Mouse (Mus musculus): ENCODE results near the gene Dop1b. TPM values are rescaled to one million over a fixed set of nuclear protein-coding genes. Genes with fewer than 3 reads are reported as not detected.
A peak's percentile ranks its signal among the peaks of the same experiment; 100 is the strongest.

The Dop1b gene
- total RNA-seq, 2 experiments from 2014 or later: 90.5 to 103 TPM

DNA sequence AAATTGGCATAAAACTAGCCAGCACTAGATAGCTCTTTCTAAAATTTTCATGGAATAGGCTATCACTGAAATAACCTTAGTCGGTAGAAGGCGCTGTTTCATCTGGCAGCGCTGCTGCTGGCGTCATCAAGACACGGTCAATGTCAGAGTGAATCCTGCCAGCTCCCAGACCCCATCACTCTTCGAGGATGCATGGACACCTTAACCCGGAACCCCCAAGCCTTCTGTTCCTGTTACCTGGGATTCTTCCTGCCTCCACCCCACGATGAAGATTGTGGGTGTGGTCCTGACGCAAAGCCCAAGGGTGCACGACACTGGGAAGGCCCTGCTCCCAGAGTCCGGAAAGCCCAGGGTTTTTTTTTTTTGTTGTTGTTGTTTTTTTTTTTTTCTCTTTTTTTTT, 780 bp upstream of the Dop1b start:
- DNase-seq (ENCODE audit: low spot score in 2 of 2): peak; percentile 75 to 77
- intact Hi-C loops (cut with DNase I): no loop called here

GRCm38 (mm10) chr16:93712189-93712885, 633 bp downstream of the Dop1b start:
- intact Hi-C loops (cut with DNase I): no loop called here

DNA sequence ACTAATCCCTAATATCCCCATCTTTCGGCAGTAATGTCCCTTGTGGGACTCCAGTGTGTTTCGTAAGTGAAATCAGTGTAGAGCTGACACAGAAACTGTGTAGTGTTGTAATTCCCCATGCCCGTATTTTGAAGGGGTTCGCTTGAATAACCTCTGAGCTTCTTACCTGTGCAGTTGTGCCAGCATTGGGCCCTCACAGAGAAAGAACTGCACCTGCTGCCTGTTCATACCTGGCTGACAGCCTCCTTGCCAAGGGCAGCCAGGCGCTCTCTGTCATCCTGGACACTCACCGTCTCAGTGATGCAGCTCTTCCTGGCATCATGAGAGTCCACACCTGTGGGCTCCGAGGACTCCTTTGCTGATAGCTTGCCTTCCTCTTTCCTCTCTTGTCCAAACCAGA, 1.3 kb downstream of the Dop1b start:
- DNase-seq (ENCODE audit: low spot score in 2 of 2): no peak
- intact Hi-C loops (cut with DNase I): no loop called here

More at GRCm38 (mm10) chr16:93712189-93712885, 633 bp downstream of the Dop1b start:
- DNase-seq (ENCODE audit: low spot score in 2 of 2): no peak

DNA sequence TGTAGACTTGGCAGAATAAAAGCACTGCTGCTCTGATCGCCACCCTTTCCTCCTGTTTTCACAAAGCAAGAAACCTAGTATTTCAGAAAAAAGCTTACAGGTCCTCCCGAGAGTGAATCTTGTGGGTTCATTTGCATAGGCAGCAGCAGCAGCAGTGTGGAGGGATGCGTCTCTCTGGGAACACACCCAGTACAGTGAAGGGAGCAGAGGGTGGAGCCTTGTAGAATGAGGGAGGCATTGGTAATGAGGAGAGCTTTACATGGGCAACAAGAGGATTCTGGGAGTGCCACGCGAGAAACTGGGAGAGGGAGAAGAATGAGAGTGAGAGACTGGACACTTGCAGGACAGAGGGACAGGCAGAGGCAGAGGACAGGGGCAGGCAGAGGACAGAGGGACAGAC, 2.7 kb downstream of the Dop1b start:
- intact Hi-C loops (cut with DNase I): no loop called here
- peak; percentile 27 to 32 for DNase-seq (ENCODE audit: low spot score in 2 of 2)

- DNase-seq (ENCODE audit: low spot score in 2 of 2): no peak
- intact Hi-C loops (cut with DNase I): no loop called here
Measured at GRCm38 (mm10) chr16:93715826-93716225, 4.1 kb downstream of the Dop1b start.

DNA sequence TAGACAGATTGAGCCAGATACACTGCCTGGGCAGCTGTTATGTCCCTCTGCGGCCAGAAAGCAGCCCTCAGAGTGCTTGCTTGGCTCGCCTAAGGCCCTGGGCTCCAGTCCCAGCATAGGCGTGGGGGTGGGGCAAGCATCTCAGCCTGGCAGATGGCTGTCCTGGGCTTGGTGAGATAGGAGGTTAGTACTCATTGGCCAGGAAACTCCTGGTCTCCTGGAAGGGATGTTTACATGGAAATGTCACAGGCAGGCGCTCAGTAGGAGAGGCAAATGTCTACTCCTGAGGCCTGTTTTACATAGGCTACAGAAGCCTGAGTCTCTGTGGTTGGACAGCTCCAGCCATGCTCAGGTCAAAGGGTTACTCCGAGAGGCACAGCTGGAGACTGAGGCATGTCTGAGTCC, 5.6 kb downstream of the Dop1b start:
- DNase-seq (ENCODE audit: low spot score in 2 of 2): peak; percentile 39
- intact Hi-C loops (cut with DNase I): no loop called here

DNA sequence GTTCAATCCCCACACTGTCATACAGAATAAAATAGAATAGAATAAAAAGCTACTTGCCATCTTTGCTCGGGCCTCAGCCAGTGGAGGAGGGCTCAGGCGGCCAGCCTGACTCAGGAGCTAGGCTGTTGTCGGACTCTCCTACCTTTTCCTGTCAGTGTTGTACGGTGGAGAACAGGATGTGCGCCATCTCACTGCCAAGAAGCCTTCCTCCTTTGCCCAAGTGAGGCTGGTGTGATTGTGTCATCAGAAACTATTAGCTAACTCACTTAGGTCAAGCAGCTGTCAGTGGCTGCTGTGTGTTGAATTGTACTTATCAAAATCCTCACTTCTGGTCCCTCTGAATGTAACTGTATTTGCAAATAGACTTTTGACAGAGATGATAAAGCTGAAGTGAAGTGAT, 10.1 kb downstream of the Dop1b start:
- intact Hi-C loops (cut with DNase I): no loop called here
- no peak for DNase-seq (ENCODE audit: low spot score in 2 of 2)

GRCm38 (mm10) chr16:93722476-93722875, 10.8 kb downstream of the Dop1b start:
- intact Hi-C loops (cut with DNase I): no loop called here
- DNase-seq (ENCODE audit: low spot score in 2 of 2): no peak

DNA sequence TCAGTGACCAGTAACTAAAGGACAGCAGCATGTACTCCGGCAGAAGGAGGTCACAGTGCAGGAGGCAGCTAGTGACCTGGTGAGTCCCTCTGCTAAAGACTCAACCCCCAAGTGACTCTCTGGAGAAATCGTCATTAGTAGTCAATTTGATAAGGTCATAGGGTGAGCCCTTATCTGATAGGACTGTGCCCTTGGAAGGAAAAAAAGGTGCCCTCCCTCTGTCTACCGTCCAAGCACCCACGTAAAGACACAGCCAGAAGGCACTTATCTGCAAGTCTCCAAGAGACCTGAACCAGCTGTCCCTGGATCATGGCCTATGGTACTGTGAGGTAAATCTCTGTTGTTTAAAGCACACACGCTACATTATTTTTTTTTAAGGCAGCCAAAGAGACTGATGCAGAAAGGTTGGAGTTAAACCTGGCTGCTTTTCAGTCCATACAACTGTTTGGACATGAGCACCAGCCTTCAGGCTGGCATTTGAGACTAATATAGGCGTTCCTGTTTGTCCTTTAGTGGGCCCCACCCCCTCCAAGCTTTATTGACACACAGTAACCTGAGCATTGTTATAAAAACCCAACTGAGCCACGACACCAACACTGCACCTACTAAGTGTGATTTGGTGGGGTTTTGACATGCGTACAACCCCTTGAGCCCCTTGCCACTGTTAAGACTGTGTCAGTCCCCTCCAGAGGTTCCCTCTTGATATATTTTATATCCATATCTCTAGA, 13.9 kb downstream of the Dop1b start:
- no peak for DNase-seq (ENCODE audit: low spot score in 2 of 2)
- intact Hi-C loops (cut with DNase I): no loop called here

GRCm38 (mm10) chr16:93726186-93726585, 14.5 kb downstream of the Dop1b start:
- DNase-seq (ENCODE audit: low spot score in 2 of 2): no peak
- intact Hi-C loops (cut with DNase I): no loop called here

- DNase-seq (ENCODE audit: low spot score in 2 of 2): no peak
- intact Hi-C loops (cut with DNase I): no loop called here
Measured at GRCm38 (mm10) chr16:93728676-93729075, 17.0 kb downstream of the Dop1b start.

DNA sequence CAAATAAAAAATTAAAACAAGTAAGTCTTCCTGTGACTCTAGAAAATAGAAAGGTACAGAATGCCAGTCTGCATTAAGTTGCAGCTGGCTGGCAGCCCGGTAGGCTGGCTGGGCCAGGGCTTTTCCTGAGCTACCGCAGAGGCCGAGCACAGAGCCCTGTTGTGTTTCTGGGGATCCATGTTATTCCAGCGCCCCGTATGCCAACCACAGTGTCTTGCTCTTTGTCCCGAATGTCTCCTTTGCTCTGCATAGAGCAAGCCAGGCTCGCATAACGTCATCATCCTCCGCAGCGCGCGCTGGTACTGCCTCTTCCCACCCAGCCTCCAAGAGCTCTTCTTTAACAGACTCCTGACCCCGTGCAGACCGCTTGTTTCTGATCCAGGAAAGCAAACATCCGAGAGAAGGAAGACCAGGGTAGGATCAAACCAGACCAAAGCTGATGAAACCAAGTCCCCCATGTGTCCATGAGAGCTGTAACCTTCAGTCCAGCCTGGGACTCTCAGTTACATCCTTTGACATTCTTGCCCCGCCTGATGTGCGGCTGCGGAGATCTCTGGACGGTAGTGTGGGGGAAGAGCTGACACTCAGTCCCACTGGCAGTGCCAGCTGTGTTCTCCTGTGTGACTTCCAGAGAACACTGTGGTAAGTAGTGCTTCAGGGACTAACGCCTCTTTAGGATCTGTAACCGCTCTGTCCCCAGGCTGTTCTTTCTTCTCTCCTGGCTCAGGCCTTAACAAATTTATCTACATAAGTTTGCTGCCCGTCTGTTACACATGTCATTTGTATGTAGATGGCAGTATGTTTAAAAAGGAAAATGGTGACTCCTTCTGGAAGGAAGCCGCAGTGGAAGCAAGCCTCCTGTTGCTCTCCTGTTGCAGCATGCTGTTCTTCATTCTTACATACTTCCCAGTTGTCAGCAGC, 18.4 kb downstream of the Dop1b start:
- intact Hi-C loops (cut with DNase I): no loop called here
- DNase-seq (ENCODE audit: low spot score in 2 of 2): peak; percentile 20 to 36

DNA sequence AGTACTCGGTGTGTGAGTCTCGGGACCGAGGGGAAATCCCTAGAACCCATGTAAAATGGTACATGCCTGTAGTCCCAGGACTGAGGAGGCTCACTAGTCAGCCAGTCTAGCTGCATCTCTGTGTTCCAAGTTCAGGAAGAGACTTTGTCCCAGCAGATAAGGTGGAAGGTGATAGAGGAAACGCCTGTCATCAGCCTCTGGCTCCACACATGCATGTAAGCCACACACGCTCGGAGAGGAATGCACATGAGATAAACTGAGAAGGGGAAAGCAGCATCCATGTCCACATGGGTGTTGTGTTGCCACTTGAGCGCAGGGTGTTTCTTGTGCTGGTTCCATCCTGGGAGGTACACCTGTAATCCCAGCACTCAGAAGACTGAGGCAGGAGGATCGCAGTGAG, 19.6 kb downstream of the Dop1b start:
- intact Hi-C loops (cut with DNase I): no loop called here

GRCm38 (mm10) chr16:93732875-93733569, 21.3 kb downstream of the Dop1b start:
- DNase-seq (ENCODE audit: low spot score in 2 of 2): no peak
- intact Hi-C loops (cut with DNase I): no loop called here

More for the DNA sequence above, 19.6 kb downstream of the Dop1b start:
- no peak for DNase-seq (ENCODE audit: low spot score in 2 of 2)

GRCm38 (mm10) chr16:93739251-93739650, 27.5 kb downstream of the Dop1b start:
- no peak for DNase-seq (ENCODE audit: low spot score in 2 of 2)
- intact Hi-C loops (cut with DNase I): no loop called here

GRCm38 (mm10) chr16:93742903-93743302, 31.2 kb downstream of the Dop1b start:
- DNase-seq (ENCODE audit: low spot score in 2 of 2): no peak
- intact Hi-C loops (cut with DNase I): no loop called here

DNA sequence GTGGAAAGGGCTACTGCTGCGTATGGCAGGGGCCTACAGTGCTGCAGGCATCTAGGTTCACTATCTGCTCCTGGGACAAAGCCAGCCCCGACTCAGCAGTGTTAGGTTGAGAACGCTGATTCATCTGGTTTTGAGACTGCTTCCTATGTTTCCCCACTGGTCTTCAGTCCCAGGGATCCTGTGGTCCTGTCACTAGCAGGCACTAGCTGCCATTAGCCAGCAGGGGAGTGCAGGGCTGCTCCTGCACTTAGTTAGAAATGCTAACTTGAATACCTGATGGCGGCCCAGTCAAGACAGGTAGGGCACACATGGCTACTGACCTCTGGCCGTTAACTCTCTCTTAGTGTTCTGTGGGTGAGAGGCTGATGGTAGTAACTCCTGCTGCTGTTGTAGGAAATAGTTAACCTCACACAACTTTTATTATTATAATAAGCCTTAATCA, 32.4 kb downstream of the Dop1b start:
- no peak for DNase-seq (ENCODE audit: low spot score in 2 of 2)
- intact Hi-C loops (cut with DNase I): no loop called here

DNA sequence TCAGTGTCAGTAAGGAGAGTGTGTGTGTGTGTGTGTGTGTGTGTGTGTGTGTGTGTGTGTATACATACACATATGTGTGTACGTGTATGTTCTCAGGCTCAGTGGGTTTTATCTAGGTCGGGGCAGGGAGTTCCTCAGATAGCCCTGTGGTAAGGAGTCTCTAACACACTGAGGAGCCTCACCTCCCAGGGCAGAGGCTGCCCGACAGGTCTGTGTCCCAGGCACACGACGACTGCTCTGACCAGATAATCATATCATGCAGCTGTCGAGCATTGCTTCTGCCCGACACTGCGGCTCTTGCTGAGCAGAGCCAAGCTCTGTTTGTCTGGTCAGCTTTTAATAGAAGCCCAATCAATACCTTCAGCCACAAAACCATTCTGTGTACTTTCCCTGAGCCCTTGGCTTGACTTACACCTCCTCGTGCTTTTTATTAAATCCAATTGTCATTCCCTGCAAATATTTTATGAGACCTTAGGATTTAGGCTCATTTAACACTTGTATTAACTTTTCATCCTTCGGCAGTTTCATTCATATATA, 33.2 kb downstream of the Dop1b start:
- DNase-seq (ENCODE audit: low spot score in 2 of 2): no peak
- intact Hi-C loops (cut with DNase I): no loop called here

DNA sequence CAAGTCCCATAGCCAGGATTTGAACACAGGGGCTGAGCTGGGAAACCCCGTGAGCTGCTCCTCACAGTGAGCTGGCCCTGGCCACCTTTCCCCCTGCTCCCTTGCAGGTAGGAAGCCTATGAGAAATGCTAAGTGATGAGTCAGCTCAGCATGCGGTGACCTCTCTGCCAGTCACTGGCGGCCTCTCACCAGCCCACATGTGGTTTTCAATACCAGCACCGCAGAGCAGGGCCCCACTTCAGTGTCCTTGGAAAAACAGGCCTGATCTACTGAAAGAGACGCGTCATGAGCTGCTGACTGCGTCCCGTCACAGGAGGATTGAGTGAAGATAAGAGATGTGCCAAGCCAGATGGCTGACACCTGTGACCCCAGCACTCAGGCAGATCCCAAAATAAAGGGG, 34.7 kb downstream of the Dop1b start:
- intact Hi-C loops (cut with DNase I): no loop called here
- DNase-seq (ENCODE audit: low spot score in 2 of 2): no peak
